Mouse (Mus musculus): Measurements from ENCODE around the gene Pth2. TPM values are rescaled to one million over a fixed set of nuclear protein-coding genes. Genes with fewer than 3 reads are reported as not detected.

Gene Pth2
- not detected in 2 replicates for polyA plus RNA-seq (2016; fragmentation: Nextera tagmentation; extraction: Ambion mirVana)

GRCm38 (mm10) chr7:45180896-45181477, at the start of gene Pth2:
Pth2 (plus strand) TSS chr7:45180995.
- Histone ChIP-seq H3K27ac (no peak within 1 kb of the TSS), H3K4me2 (replicated peaks) (no peak within 1 kb of the TSS), H3K4me1 (peaks cover 7% of the 10 kb centered on the region; the same call in 1 of the 2 replicates), H3K9me3 (no peaks in the 10 kb centered on the region), H3K27me3 (peaks cover 96% of the 10 kb centered on the region), H3K4me3 (peak within 1 kb of the TSS; percentile 4; the same call in 1 of the 2 replicates), H3K9ac (no peak within 1 kb of the TSS), H3K36me3 (no peaks in the 10 kb centered on the region)
- ATAC-seq (ENCODE audit: insufficient number of reproducible peaks, insufficient read depth, low FRiP score, low TSS enrichment), result no peak
- 16% methylated on average over 19 of the region's 20 CpGs for WGBS

- peaks cover 6% of the 10 kb centered on the region for H3K36me3 ChIP-seq
- H3K4me1 ChIP-seq, result peaks cover 20% of the 10 kb centered on the region
- H3K9me3 ChIP-seq, result no peaks in the 10 kb centered on the region
- H3K27me3 ChIP-seq, result peaks cover 13% of the 10 kb centered on the region; the same call in 1 of the 2 replicates
- H3K4me3 ChIP-seq, result no peak overlapping the region
- no peak for ATAC-seq (ENCODE audit: insufficient number of reproducible peaks, insufficient read depth, low FRiP score, low TSS enrichment)
- H3K9ac ChIP-seq, result no peak overlapping the region
- no peak overlapping the region for H3K27ac ChIP-seq
- 77% methylated on average over 11 of the region's 11 CpGs for WGBS
- H3K4me2 ChIP-seq (replicated peaks), result no peak overlapping the region
These were observed 48.9 kb upstream of the Pth2 start for GRCm38 (mm10) chr7:45131850-45132249.

GRCm38 (mm10) chr7:45133446-45134159, 47.2 kb upstream of the Pth2 start:
- ATAC-seq (ENCODE audit: insufficient number of reproducible peaks, insufficient read depth, low FRiP score, low TSS enrichment), result no peak
- no peak overlapping the region for H3K27ac ChIP-seq
- WGBS, result 68% methylated on average over 8 of the region's 8 CpGs

GRCm38 (mm10) chr7:45134544-45135026, 46.2 kb upstream of the Pth2 start:
- H3K4me3 ChIP-seq, result no peak overlapping the region
- H3K9me3 ChIP-seq, result no peaks in the 10 kb centered on the region
- peaks cover 11% of the 10 kb centered on the region; the same call in 1 of the 2 replicates for H3K4me1 ChIP-seq
- no peak overlapping the region for H3K27ac ChIP-seq
- peaks cover 13% of the 10 kb centered on the region; the same call in 1 of the 2 replicates for H3K27me3 ChIP-seq
- WGBS, result 5% methylated on average over 12 of the region's 12 CpGs
- no peak for ATAC-seq (ENCODE audit: insufficient number of reproducible peaks, insufficient read depth, low FRiP score, low TSS enrichment)
- no peak overlapping the region for H3K9ac ChIP-seq
- H3K4me2 ChIP-seq (replicated peaks), result no peak overlapping the region
- H3K36me3 ChIP-seq, result no peaks in the 10 kb centered on the region

More at GRCm38 (mm10) chr7:45133446-45134159, 47.2 kb upstream of the Pth2 start:
- no peak overlapping the region for H3K4me3 ChIP-seq
- H3K4me1 ChIP-seq, result peaks cover 14% of the 10 kb centered on the region; the same call in 1 of the 2 replicates
- H3K36me3 ChIP-seq, result no peaks in the 10 kb centered on the region
- H3K9ac ChIP-seq, result no peak overlapping the region
- H3K27me3 ChIP-seq, result peaks cover 13% of the 10 kb centered on the region; the same call in 1 of the 2 replicates
- no peaks in the 10 kb centered on the region for H3K9me3 ChIP-seq
- no peak overlapping the region for H3K4me2 ChIP-seq (replicated peaks)

GRCm38 (mm10) chr7:45135370-45135769, 45.4 kb upstream of the Pth2 start:
- Histone ChIP-seq H3K4me1 (peaks cover 7% of the 10 kb centered on the region; the same call in 1 of the 2 replicates), H3K4me2 (replicated peaks) (peak overlapping the region; percentile 61), H3K27me3 (peaks cover 13% of the 10 kb centered on the region; the same call in 1 of the 2 replicates), H3K36me3 (no peaks in the 10 kb centered on the region), H3K9me3 (no peaks in the 10 kb centered on the region), H3K4me3 (no peak overlapping the region), H3K9ac (no peak overlapping the region), H3K27ac (no peak overlapping the region)
- WGBS, result 62% methylated on average over 3 of the region's 3 CpGs
- no peak for ATAC-seq (ENCODE audit: insufficient number of reproducible peaks, insufficient read depth, low FRiP score, low TSS enrichment)

GRCm38 (mm10) chr7:45135993-45136567, 44.7 kb upstream of the Pth2 start, which contains the start of the genes Gm45713 and Flt3l:
Gm45713 (minus strand) TSS chr7:45136231.
Flt3l (minus strand) TSS chr7:45136432.
- H3K27me3 ChIP-seq, result peaks cover 13% of the 10 kb centered on the region; the same call in 1 of the 2 replicates
- peaks cover 7% of the 10 kb centered on the region; the same call in 1 of the 2 replicates for H3K4me1 ChIP-seq
- 3% methylated on average over 29 of the region's 29 CpGs for WGBS
- H3K27ac ChIP-seq, result no peak within 1 kb of the TSS
- peak within 1 kb of the TSS; percentile 61 for H3K4me2 ChIP-seq (replicated peaks)
- H3K9me3 ChIP-seq, result no peaks in the 10 kb centered on the region
- no peaks in the 10 kb centered on the region for H3K36me3 ChIP-seq
- peak within 1 kb of the TSS; percentile 47 for H3K4me3 ChIP-seq
- peak within 1 kb of the TSS; percentile 69 for H3K9ac ChIP-seq
- peak; percentile 68; the same call in 1 of the 2 replicates for ATAC-seq (ENCODE audit: insufficient number of reproducible peaks, insufficient read depth, low FRiP score, low TSS enrichment)

- no peak for ATAC-seq (ENCODE audit: insufficient number of reproducible peaks, insufficient read depth, low FRiP score, low TSS enrichment)
- H3K9ac ChIP-seq, result no peak overlapping the region
- H3K36me3 ChIP-seq, result peaks cover 4% of the 10 kb centered on the region; the same call in 1 of the 2 replicates
- H3K4me2 ChIP-seq (replicated peaks), result no peak overlapping the region
- H3K27me3 ChIP-seq, result peaks cover 13% of the 10 kb centered on the region; the same call in 1 of the 2 replicates
- no peaks in the 10 kb centered on the region for H3K9me3 ChIP-seq
- WGBS, result 84% methylated on average over 12 of the region's 12 CpGs
- H3K4me1 ChIP-seq, result peaks cover 7% of the 10 kb centered on the region; the same call in 1 of the 2 replicates
- no peak overlapping the region for H3K4me3 ChIP-seq
- H3K27ac ChIP-seq, result no peak overlapping the region
These were observed 43.4 kb upstream of the Pth2 start for GRCm38 (mm10) chr7:45137171-45138006.

- Histone ChIP-seq H3K36me3 (peaks cover 14% of the 10 kb centered on the region), H3K4me1 (peaks cover 7% of the 10 kb centered on the region; the same call in 1 of the 2 replicates), H3K27me3 (peaks cover 13% of the 10 kb centered on the region; the same call in 1 of the 2 replicates), H3K27ac (no peak overlapping the region), H3K9me3 (no peaks in the 10 kb centered on the region), H3K4me3 (no peak overlapping the region), H3K9ac (0 out of 2 replicates have a peak overlapping the region, but pooled peaks have one; percentile 0), H3K4me2 (replicated peaks) (no peak overlapping the region)
- 82% methylated on average over 1 of the region's 1 CpGs for WGBS
- ATAC-seq (ENCODE audit: insufficient number of reproducible peaks, insufficient read depth, low FRiP score, low TSS enrichment), result no peak
These were observed 42.4 kb upstream of the Pth2 start for GRCm38 (mm10) chr7:45138403-45138802.

GRCm38 (mm10) chr7:45139904-45140723, 40.7 kb upstream of the Pth2 start:
- WGBS, result 76% methylated on average over 8 of the region's 8 CpGs
- ATAC-seq (ENCODE audit: insufficient number of reproducible peaks, insufficient read depth, low FRiP score, low TSS enrichment), result no peak
- peaks cover 7% of the 10 kb centered on the region; the same call in 1 of the 2 replicates for H3K27me3 ChIP-seq

GRCm38 (mm10) chr7:45141319-45141718, 39.5 kb upstream of the Pth2 start:
- no peaks in the 10 kb centered on the region for H3K9me3 ChIP-seq
- no peak overlapping the region for H3K4me3 ChIP-seq
- no peak overlapping the region for H3K9ac ChIP-seq
- no peaks in the 10 kb centered on the region for H3K27me3 ChIP-seq
- WGBS, result 90% methylated on average over 3 of the region's 3 CpGs
- H3K4me1 ChIP-seq, result no peaks in the 10 kb centered on the region
- H3K36me3 ChIP-seq, result peaks cover 42% of the 10 kb centered on the region
- no peak overlapping the region for H3K27ac ChIP-seq
- no peak overlapping the region for H3K4me2 ChIP-seq (replicated peaks)
- no peak for ATAC-seq (ENCODE audit: insufficient number of reproducible peaks, insufficient read depth, low FRiP score, low TSS enrichment)

More at GRCm38 (mm10) chr7:45139904-45140723, 40.7 kb upstream of the Pth2 start:
- Histone ChIP-seq H3K4me3 (no peak overlapping the region), H3K9me3 (no peaks in the 10 kb centered on the region), H3K27ac (no peak overlapping the region), H3K36me3 (peaks cover 31% of the 10 kb centered on the region), H3K4me2 (replicated peaks) (no peak overlapping the region), H3K9ac (no peak overlapping the region), H3K4me1 (peaks cover 7% of the 10 kb centered on the region; the same call in 1 of the 2 replicates)

All from embryonic facial prominence, embryonic 12.5 days (tissue).